Mouse (Mus musculus) kidney, postnatal 36 days (tissue): Measurements from ENCODE around the gene Hcar1.

ENCODE experiments used
- DNase-seq, 2 experiments: peaks; one replicate each; pipeline ENCODE4 v3.0.0; 2021 to 2022; ENCODE audit warnings: mixed read lengths in 2 of 2

Hcar1 gene

GRCm38 (mm10) chr5:123862374-123863350 is 17.2 kb downstream of the Hcar1 start:
- peak in 1 of 2 experiments; percentile 13 for DNase-seq

- DNase-seq = no peak
Observed at GRCm38 (mm10) chr5:123858798-123859197, 21.0 kb downstream of the Hcar1 start.

GRCm38 (mm10) chr5:123854511-123854910 is 25.3 kb downstream of the Hcar1 start:
- peak in 1 of 2 experiments; percentile 18 for DNase-seq

- DNase-seq = peak; percentile 49 to 54
Observed at GRCm38 (mm10) chr5:123853877-123854504, 25.8 kb downstream of the Hcar1 start.

GRCm38 (mm10) chr5:123851398-123851797 is 28.4 kb downstream of the Hcar1 start:
- peak; percentile 33 for DNase-seq

- DNase-seq = peak in 1 of 2 experiments; percentile 28
Observed at GRCm38 (mm10) chr5:123844316-123844715, 35.5 kb downstream of the Hcar1 start.

- no peak for DNase-seq
Observed at GRCm38 (mm10) chr5:123843816-123844215, 36.0 kb downstream of the Hcar1 start.

GRCm38 (mm10) chr5:123842935-123843282 is 36.9 kb downstream of the Hcar1 start:
- no peak for DNase-seq

GRCm38 (mm10) chr5:123842221-123842934 is 37.4 kb downstream of the Hcar1 start:
- no peak for DNase-seq

- no peak for DNase-seq
Observed at GRCm38 (mm10) chr5:123837371-123837770, 42.4 kb downstream of the Hcar1 start.

- peak; percentile 31 to 43 for DNase-seq
Observed at GRCm38 (mm10) chr5:123834836-123835235, 45.0 kb downstream of the Hcar1 start.

GRCm38 (mm10) chr5:123832309-123832708 is 47.5 kb downstream of the Hcar1 start:
- DNase-seq = no peak

- peak; percentile 62 to 72 for DNase-seq
Observed at GRCm38 (mm10) chr5:123827659-123828091, 52.1 kb downstream of the Hcar1 start.
